Mouse (Mus musculus) stomach, embryonic 14.5 days (tissue): ENCODE measurements around the gene Pigf. TPM values are rescaled to one million over a fixed set of nuclear protein-coding genes. Genes with fewer than 3 reads are reported as not detected.

Experiments used
- ATAC-seq: fragments of 200-750 bp; cut with Nextera tagmentation; 2 replicates; pipeline ENCODE4 v1.8.0; 2017; ENCODE audit warnings: low read depth, moderate TSS enrichment; ENCODE audit not compliant: insufficient number of reproducible peaks, insufficient read depth, low FRiP score
- H3K27ac ChIP-seq: fragments of 300-500 bp; sonication (generic); 2 replicates; pipeline ENCODE4 v1.5.1; 2014; ENCODE audit warnings: mild to moderate bottlenecking, low read length, moderate library complexity, mixed read lengths
- H3K27me3 ChIP-seq: fragments of 300-500 bp; sonication (generic); 2 replicates; pipeline ENCODE4 v1.6.1; 2014; ENCODE audit warnings: low read length, control low read depth, mixed read lengths; ENCODE audit not compliant: control insufficient read depth, insufficient read depth
- H3K36me3 ChIP-seq: fragments of 300-500 bp; sonication (generic); 2 replicates; pipeline ENCODE4 v1.6.1; 2014; ENCODE audit warnings: mild to moderate bottlenecking, control low read depth, low read length, moderate library complexity, mixed read lengths; ENCODE audit not compliant: control insufficient read depth, insufficient read depth
- H3K4me1 ChIP-seq: fragments of 300-500 bp; sonication (generic); 2 replicates; pipeline ENCODE4 v1.6.1; 2014; ENCODE audit warnings: low read length, control low read depth, mixed read lengths; ENCODE audit not compliant: control insufficient read depth, insufficient read depth
- H3K4me2 ChIP-seq: fragments of 300-500 bp; sonication (generic); replicated peaks from 2 replicates; pipeline ENCODE4 v1.6.1; 2014; ENCODE audit warnings: low read depth, low read length, control low read depth
- H3K4me3 ChIP-seq: fragments of 300-500 bp; sonication (generic); 2 replicates; pipeline ENCODE4 v1.5.1; 2014; ENCODE audit warnings: low read depth, low read length, control low read depth
- H3K9ac ChIP-seq: fragments of 300-500 bp; sonication (generic); replicated peaks from 2 replicates; pipeline ENCODE4 v1.6.1; 2014; ENCODE audit warnings: low read depth, mild to moderate bottlenecking, control low read depth, low read length, moderate library complexity, mixed read lengths
- H3K9me3 ChIP-seq: fragments of 300-500 bp; sonication (generic); 2 replicates; pipeline ENCODE4 v1.6.1; 2016; ENCODE audit warnings: low read depth, low read length, control low read depth; ENCODE audit not compliant: control insufficient read depth
- WGBS: fragments of 180-500 bp; shearing (Covaris S2); extraction: QIAGEN DNeasy Blood & Tissue Kit; methylation state at CpG from one replicate; pipeline ENCODE4 v1.1.7; 2014; 5-methylcytosine and 5-hydroxymethylcytosine counted together
- polyA plus RNA-seq: library from polyadenylated mRNA; unstranded; fragments of >200 nt; fragmentation: Nextera tagmentation; extraction: Ambion mirVana; gene quantifications from 2 replicates; pipeline ENCODE4 v1.2.1, GENCODE M21; 2014

Pigf gene
- polyA plus RNA-seq, 1 experiment from 2014 or later = 47.4 TPM

GRCm38 (mm10) chr17:86963586-86963902 is 61.7 kb downstream of the Pigf start:
- H3K27me3 ChIP-seq = no peaks in the 10 kb centered on the region
- H3K9me3 ChIP-seq = no peaks in the 10 kb centered on the region
- H3K9ac ChIP-seq = peak overlapping the region; percentile 89
- no peaks in the 10 kb centered on the region for H3K36me3 ChIP-seq
- H3K4me2 ChIP-seq = peak overlapping the region; percentile 87
- H3K4me1 ChIP-seq = peaks cover 20% of the 10 kb centered on the region; the same call in 1 of the 2 replicates
- WGBS = under 1% methylated on average over 18 of the region's 26 CpGs
- peak overlapping the region; percentile 90 for H3K27ac ChIP-seq
- ATAC-seq = peak; percentile 16; the same call in 1 of the 2 replicates
- H3K4me3 ChIP-seq = peak overlapping the region; percentile 65

- peak within 1 kb of the TSS; percentile 89 for H3K9ac ChIP-seq
- peak within 1 kb of the TSS; percentile 65 for H3K4me3 ChIP-seq
- peak within 1 kb of the TSS; percentile 87 for H3K4me2 ChIP-seq
- no peaks in the 10 kb centered on the region for H3K9me3 ChIP-seq
- WGBS = under 1% methylated on average over 58 of the region's 86 CpGs
- peak; percentile 86 for ATAC-seq
- no peaks in the 10 kb centered on the region for H3K27me3 ChIP-seq
- H3K36me3 ChIP-seq = no peaks in the 10 kb centered on the region
- peak within 1 kb of the TSS; percentile 90 for H3K27ac ChIP-seq
- H3K4me1 ChIP-seq = peaks cover 20% of the 10 kb centered on the region; the same call in 1 of the 2 replicates
Measured at GRCm38 (mm10) chr17:86962894-86963585, 62.2 kb downstream of the Pigf start, which contains the start of gene Rhoq. Gene Rhoq, plus strand, starts transcription at chr17:86963082.

GRCm38 (mm10) chr17:86962297-86962893 is 62.8 kb downstream of the Pigf start:
- no peaks in the 10 kb centered on the region for H3K9me3 ChIP-seq
- peak overlapping the region; percentile 87 for H3K4me2 ChIP-seq
- H3K36me3 ChIP-seq = no peaks in the 10 kb centered on the region
- peaks cover 20% of the 10 kb centered on the region; the same call in 1 of the 2 replicates for H3K4me1 ChIP-seq
- peak; percentile 19; the same call in 1 of the 2 replicates for ATAC-seq
- no peaks in the 10 kb centered on the region for H3K27me3 ChIP-seq
- H3K9ac ChIP-seq = peak overlapping the region; percentile 89
- peak overlapping the region; percentile 90 for H3K27ac ChIP-seq
- WGBS = under 1% methylated on average over 24 of the region's 24 CpGs
- H3K4me3 ChIP-seq = peak overlapping the region; percentile 65

- ATAC-seq = no peak
- Histone ChIP-seq H3K9ac (no peak overlapping the region), H3K4me2 (peak overlapping the region; percentile 87; the same call in 1 of the 2 replicates)
Measured at GRCm38 (mm10) chr17:86961301-86961841, 63.8 kb downstream of the Pigf start.

GRCm38 (mm10) chr17:86957968-86958367 is 67.2 kb downstream of the Pigf start:
- WGBS = 68% methylated on average over 14 of the region's 14 CpGs
- no peaks in the 10 kb centered on the region for H3K36me3 ChIP-seq
- no peak for ATAC-seq
- no peaks in the 10 kb centered on the region for H3K27me3 ChIP-seq
- no peak overlapping the region for H3K4me3 ChIP-seq
- H3K9ac ChIP-seq = no peak overlapping the region
- no peak overlapping the region for H3K27ac ChIP-seq
- H3K9me3 ChIP-seq = no peaks in the 10 kb centered on the region
- H3K4me1 ChIP-seq = peaks cover 4% of the 10 kb centered on the region; the same call in 1 of the 2 replicates
- no peak overlapping the region for H3K4me2 ChIP-seq

More at GRCm38 (mm10) chr17:86961301-86961841, 63.8 kb downstream of the Pigf start:
- no peak overlapping the region for H3K4me3 ChIP-seq
- 61% methylated on average over 8 of the region's 8 CpGs for WGBS
- no peak overlapping the region for H3K27ac ChIP-seq
- no peaks in the 10 kb centered on the region for H3K9me3 ChIP-seq
- peaks cover 20% of the 10 kb centered on the region; the same call in 1 of the 2 replicates for H3K4me1 ChIP-seq
- H3K27me3 ChIP-seq = no peaks in the 10 kb centered on the region
- no peaks in the 10 kb centered on the region for H3K36me3 ChIP-seq

- H3K4me3 ChIP-seq = no peak overlapping the region
- H3K4me1 ChIP-seq = peaks cover 4% of the 10 kb centered on the region; the same call in 1 of the 2 replicates
- no peak overlapping the region for H3K4me2 ChIP-seq
- no peak for ATAC-seq
- H3K36me3 ChIP-seq = no peaks in the 10 kb centered on the region
- H3K9ac ChIP-seq = no peak overlapping the region
- H3K9me3 ChIP-seq = no peaks in the 10 kb centered on the region
- WGBS = 83% methylated on average over 5 of the region's 5 CpGs
- no peak overlapping the region for H3K27ac ChIP-seq
- no peaks in the 10 kb centered on the region for H3K27me3 ChIP-seq
Measured at GRCm38 (mm10) chr17:86957239-86957638, 68.0 kb downstream of the Pigf start.

GRCm38 (mm10) chr17:86948801-86949200 is 76.4 kb downstream of the Pigf start:
- H3K4me3 ChIP-seq = no peak overlapping the region
- H3K36me3 ChIP-seq = no peaks in the 10 kb centered on the region
- 79% methylated on average over 6 of the region's 6 CpGs for WGBS
- H3K9ac ChIP-seq = no peak overlapping the region
- H3K4me2 ChIP-seq = no peak overlapping the region
- no peaks in the 10 kb centered on the region for H3K4me1 ChIP-seq
- no peak overlapping the region for H3K27ac ChIP-seq
- no peak for ATAC-seq
- no peaks in the 10 kb centered on the region for H3K27me3 ChIP-seq
- no peaks in the 10 kb centered on the region for H3K9me3 ChIP-seq

GRCm38 (mm10) chr17:86947840-86948796 is 77.1 kb downstream of the Pigf start, which contains the start of gene Atp6v1e2:
Gene Atp6v1e2, minus strand, starts transcription at chr17:86947897.
- no peak for ATAC-seq
- Histone ChIP-seq H3K4me1 (no peaks in the 10 kb centered on the region), H3K27ac (no peak within 1 kb of the TSS), H3K4me3 (no peak within 1 kb of the TSS), H3K36me3 (no peaks in the 10 kb centered on the region), H3K4me2 (no peak within 1 kb of the TSS), H3K9me3 (no peaks in the 10 kb centered on the region), H3K9ac (no peak within 1 kb of the TSS), H3K27me3 (no peaks in the 10 kb centered on the region)
- WGBS = 81% methylated on average over 28 of the region's 28 CpGs
